Mouse (Mus musculus) limb, embryonic 11.5 days (tissue): ENCODE results near the gene Asb16. TPM values are rescaled to one million over a fixed set of nuclear protein-coding genes. Genes with fewer than 3 reads are reported as not detected.

Experiments
- ATAC-seq: fragments of 200-750 bp; cut with Nextera tagmentation; 2 replicates; pipeline ENCODE4 v1.8.0; 2017; ENCODE audit warnings: low read depth; ENCODE audit not compliant: insufficient number of reproducible peaks, low FRiP score, low TSS enrichment
- DNase-seq: peaks from one replicate; pipeline ENCODE4 v3.0.0-alpha.2; 2015; ENCODE audit warnings: low spot score
- H3K27ac ChIP-seq: fragments of 300-500 bp; sonication (generic); replicated peaks from 2 replicates; pipeline ENCODE4 v1.5.1; 2014; ENCODE audit warnings: low read depth, mild to moderate bottlenecking, low read length
- H3K27me3 ChIP-seq: fragments of 300-500 bp; sonication (generic); 2 replicates; pipeline ENCODE4 v1.6.1; 2014; ENCODE audit warnings: mild to moderate bottlenecking, low read length, mixed read lengths; ENCODE audit not compliant: control insufficient read depth, insufficient read depth
- H3K36me3 ChIP-seq: fragments of 300-500 bp; sonication (generic); 2 replicates; pipeline ENCODE4 v1.6.1; 2014; ENCODE audit warnings: mild to moderate bottlenecking, low read length, moderate library complexity, mixed read lengths; ENCODE audit not compliant: control insufficient read depth, insufficient read depth
- H3K4me1 ChIP-seq: fragments of 300-500 bp; sonication (generic); 2 replicates; pipeline ENCODE4 v1.6.1; 2014; ENCODE audit warnings: low read length, mixed read lengths; ENCODE audit not compliant: control insufficient read depth, insufficient read depth
- H3K4me2 ChIP-seq: fragments of 300-500 bp; sonication (generic); 2 replicates; pipeline ENCODE4 v1.6.1; 2014; ENCODE audit warnings: low read depth, mild to moderate bottlenecking, moderate library complexity; ENCODE audit not compliant: severe bottlenecking
- H3K4me3 ChIP-seq: fragments of 300-500 bp; sonication (generic); 2 replicates; pipeline ENCODE4 v1.5.1; 2014; ENCODE audit warnings: low read depth, low read length
- H3K9ac ChIP-seq: fragments of 300-500 bp; sonication (generic); 2 replicates; pipeline ENCODE4 v1.6.1; 2014; ENCODE audit warnings: mild to moderate bottlenecking, low read length
- H3K9me3 ChIP-seq: fragments of 300-500 bp; sonication (generic); 2 replicates; pipeline ENCODE4 v1.6.1; 2016; ENCODE audit warnings: low read length; ENCODE audit not compliant: control insufficient read depth
- WGBS: fragments of 180-500 bp; shearing (Covaris S2); extraction: QIAGEN DNeasy Blood & Tissue Kit; methylation state at CpG from one replicate; pipeline ENCODE4 v1.1.7; 2014; 5-methylcytosine and 5-hydroxymethylcytosine counted together
- polyA plus RNA-seq: library from polyadenylated mRNA; unstranded; fragments of >200 nt; fragmentation: Nextera tagmentation; extraction: Ambion mirVana; gene quantifications from 2 replicates; pipeline ENCODE4 v1.2.1, GENCODE M21; 2014

The Asb16 gene
- polyA plus RNA-seq, 1 experiment from 2014 or later = 0.33 TPM

DNA sequence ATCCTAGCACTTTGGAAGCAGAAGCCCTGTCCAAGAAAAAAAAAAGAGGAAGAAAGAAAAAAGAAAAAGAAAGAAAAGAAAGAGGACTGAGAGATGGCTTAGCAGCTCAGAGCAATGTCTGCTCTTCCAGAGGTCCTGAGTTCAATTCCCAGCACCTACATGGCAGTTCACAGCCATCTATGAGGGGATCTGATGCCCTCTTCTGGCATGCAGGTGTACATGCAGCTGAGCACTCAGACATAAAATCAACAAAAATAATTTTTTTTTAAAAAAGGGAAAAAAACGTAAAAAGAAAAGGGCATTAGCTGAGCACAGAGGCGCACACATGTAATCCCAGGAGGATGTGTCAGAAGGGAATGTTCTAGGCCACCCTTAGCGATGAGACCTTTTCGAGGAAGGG lies 21.7 kb upstream of the Asb16 start:
- DNase-seq (no peak), ATAC-seq (no peak)
- Histone ChIP-seq H3K4me1 (peaks cover 8% of the 10 kb centered on the region; the same call in 1 of the 2 replicates), H3K9ac (no peak overlapping the region), H3K4me3 (no peak overlapping the region), H3K36me3 (no peaks in the 10 kb centered on the region), H3K9me3 (no peaks in the 10 kb centered on the region), H3K4me2 (no peak overlapping the region), H3K27me3 (no peaks in the 10 kb centered on the region), H3K27ac (no peak overlapping the region)
- WGBS = 91% methylated on average over 4 of the region's 4 CpGs

- ATAC-seq = peak; percentile 55; the same call in 1 of the 2 replicates
- peak within 1 kb of the TSS; percentile 64 for H3K27ac ChIP-seq
Measured at GRCm38 (mm10) chr11:102248630-102249230, 19.8 kb upstream of the Asb16 start, which contains the start of gene BC030867. Gene BC030867, plus strand, starts transcription at chr11:102248882.

GRCm38 (mm10) chr11:102249351-102250090 lies 19.0 kb upstream of the Asb16 start:
- 11% methylated on average over 9 of the region's 9 CpGs for WGBS

More at GRCm38 (mm10) chr11:102248630-102249230, 19.8 kb upstream of the Asb16 start, which contains the start of gene BC030867:
- H3K4me3 ChIP-seq = peak within 1 kb of the TSS; percentile 83
- 0 out of 2 replicates have a peak, but pooled peaks cover 2% of the 10 kb centered on the region for H3K36me3 ChIP-seq
- peak within 1 kb of the TSS; percentile 73 for H3K9ac ChIP-seq
- WGBS = under 1% methylated on average over 41 of the region's 41 CpGs
- H3K9me3 ChIP-seq = no peaks in the 10 kb centered on the region
- no peaks in the 10 kb centered on the region for H3K27me3 ChIP-seq
- peak within 1 kb of the TSS; percentile 80 for H3K4me2 ChIP-seq
- peak; percentile 100 for DNase-seq
- H3K4me1 ChIP-seq = peaks cover 8% of the 10 kb centered on the region; the same call in 1 of the 2 replicates

GRCm38 (mm10) chr11:102257514-102257913 lies 11.0 kb upstream of the Asb16 start:
- Histone ChIP-seq H3K4me2 (no peak overlapping the region), H3K27me3 (no peaks in the 10 kb centered on the region), H3K27ac (no peak overlapping the region), H3K9ac (no peak overlapping the region), H3K4me1 (peaks cover 3% of the 10 kb centered on the region; the same call in 1 of the 2 replicates), H3K9me3 (no peaks in the 10 kb centered on the region), H3K4me3 (no peak overlapping the region), H3K36me3 (peaks cover 21% of the 10 kb centered on the region)
- DNase-seq (peak; percentile 67), ATAC-seq (no peak)
- WGBS = 36% methylated on average over 9 of the region's 9 CpGs

More at GRCm38 (mm10) chr11:102249351-102250090, 19.0 kb upstream of the Asb16 start:
- H3K27me3 ChIP-seq = no peaks in the 10 kb centered on the region
- no peak for DNase-seq
- H3K4me3 ChIP-seq = peak overlapping the region; percentile 83
- peak overlapping the region; percentile 64; the same call in 1 of the 2 replicates for H3K27ac ChIP-seq
- no peaks in the 10 kb centered on the region for H3K9me3 ChIP-seq
- no peak for ATAC-seq
- peak overlapping the region; percentile 73 for H3K9ac ChIP-seq
- H3K4me2 ChIP-seq = peak overlapping the region; percentile 80
- 0 out of 2 replicates have a peak, but pooled peaks cover 2% of the 10 kb centered on the region for H3K36me3 ChIP-seq
- peaks cover 8% of the 10 kb centered on the region; the same call in 1 of the 2 replicates for H3K4me1 ChIP-seq

GRCm38 (mm10) chr11:102258095-102258494 lies 10.4 kb upstream of the Asb16 start:
- Histone ChIP-seq H3K27ac (no peak overlapping the region), H3K9ac (no peak overlapping the region), H3K4me3 (no peak overlapping the region), H3K27me3 (no peaks in the 10 kb centered on the region), H3K36me3 (peaks cover 21% of the 10 kb centered on the region), H3K9me3 (no peaks in the 10 kb centered on the region), H3K4me2 (no peak overlapping the region), H3K4me1 (peaks cover 3% of the 10 kb centered on the region; the same call in 1 of the 2 replicates)
- 85% methylated on average over 6 of the region's 6 CpGs for WGBS
- ATAC-seq (no peak), DNase-seq (no peak)

GRCm38 (mm10) chr11:102258521-102258920 lies 10.0 kb upstream of the Asb16 start:
- peaks cover 3% of the 10 kb centered on the region; the same call in 1 of the 2 replicates for H3K4me1 ChIP-seq
- H3K27ac ChIP-seq = no peak overlapping the region
- no peak for DNase-seq
- ATAC-seq = no peak
- no peak overlapping the region for H3K4me2 ChIP-seq
- H3K9me3 ChIP-seq = no peaks in the 10 kb centered on the region
- H3K27me3 ChIP-seq = no peaks in the 10 kb centered on the region
- peaks cover 21% of the 10 kb centered on the region for H3K36me3 ChIP-seq
- no peak overlapping the region for H3K4me3 ChIP-seq
- 90% methylated on average over 3 of the region's 3 CpGs for WGBS
- H3K9ac ChIP-seq = no peak overlapping the region

- peaks cover 20% of the 10 kb centered on the region for H3K36me3 ChIP-seq
- no peak overlapping the region for H3K9ac ChIP-seq
- H3K27ac ChIP-seq = no peak overlapping the region
- H3K4me1 ChIP-seq = no peaks in the 10 kb centered on the region
- WGBS = 95% methylated on average over 7 of the region's 7 CpGs
- H3K4me3 ChIP-seq = no peak overlapping the region
- no peak overlapping the region for H3K4me2 ChIP-seq
- DNase-seq = no peak
- H3K9me3 ChIP-seq = no peaks in the 10 kb centered on the region
- ATAC-seq = no peak
- H3K27me3 ChIP-seq = no peaks in the 10 kb centered on the region
Measured at GRCm38 (mm10) chr11:102263211-102263610, 5.3 kb upstream of the Asb16 start.

DNA sequence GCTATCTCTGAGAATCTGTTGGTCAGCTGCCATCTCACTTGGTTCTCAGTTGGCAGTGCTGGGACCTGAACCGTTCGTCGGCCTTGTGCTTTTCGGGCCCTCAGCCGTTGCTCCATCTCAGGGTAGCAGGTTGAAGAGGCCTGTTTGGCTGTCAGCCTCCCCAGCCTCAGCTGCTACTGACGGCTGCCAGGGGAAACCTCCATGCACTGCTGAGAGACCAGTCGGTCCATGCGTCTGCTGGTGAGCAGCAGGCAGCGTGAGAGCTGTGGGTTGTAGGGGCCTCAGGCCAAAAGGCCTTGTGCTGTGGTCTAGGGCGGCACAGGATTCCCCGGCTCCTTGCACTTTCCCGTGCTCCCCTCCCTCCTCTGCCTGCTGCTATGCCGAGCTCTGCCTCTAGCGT lies 2.7 kb upstream of the Asb16 start:
- Histone ChIP-seq H3K4me2 (no peak overlapping the region), H3K36me3 (peaks cover 14% of the 10 kb centered on the region), H3K27me3 (no peaks in the 10 kb centered on the region), H3K4me1 (no peaks in the 10 kb centered on the region), H3K4me3 (no peak overlapping the region), H3K27ac (no peak overlapping the region), H3K9me3 (no peaks in the 10 kb centered on the region), H3K9ac (peak overlapping the region; percentile 7; the same call in 1 of the 2 replicates)
- DNase-seq (no peak), ATAC-seq (no peak)
- 60% methylated on average over 14 of the region's 14 CpGs for WGBS
